Mouse (Mus musculus) stomach, postnatal 0 days (tissue): ENCODE measurements around the gene Prkar1a. TPM values are rescaled to one million over a fixed set of nuclear protein-coding genes. Genes with fewer than 3 reads are reported as not detected.
"Not testable (repeated sequence)": the region's sequence is repeated elsewhere in the genome, so short reads cannot be mapped to it uniquely, and the experiment has no call there.

ENCODE experiments used
- ATAC-seq: fragments of 200-750 bp; cut with Nextera tagmentation; 2 replicates; pipeline ENCODE4 v1.8.0; 2017; ENCODE audit not compliant: low FRiP score, low TSS enrichment
- DNase-seq: peaks from one replicate; pipeline ENCODE4 v3.0.0-alpha.2; 2016; ENCODE audit warnings: low spot score
- H3K27ac ChIP-seq: fragments of 300-500 bp; sonication (generic); replicated peaks from 2 replicates; pipeline ENCODE4 v1.5.1; 2014; ENCODE audit warnings: mild to moderate bottlenecking, control low read depth
- H3K27me3 ChIP-seq: fragments of 300-500 bp; sonication (generic); 2 replicates; pipeline ENCODE4 v1.6.1; 2014; ENCODE audit warnings: low read length; ENCODE audit not compliant: control insufficient read depth, insufficient read depth
- H3K36me3 ChIP-seq: fragments of 300-500 bp; sonication (generic); 2 replicates; pipeline ENCODE4 v1.6.1; 2014; ENCODE audit warnings: low read length, mixed read lengths; ENCODE audit not compliant: control insufficient read depth, insufficient read depth
- H3K4me1 ChIP-seq: fragments of 300-500 bp; sonication (generic); replicated peaks from 2 replicates; pipeline ENCODE4 v1.6.1; 2014; ENCODE audit warnings: antibody characterized with exemption; ENCODE audit not compliant: control insufficient read depth, insufficient read depth
- H3K4me2 ChIP-seq: fragments of 300-500 bp; sonication (generic); replicated peaks from 2 replicates; pipeline ENCODE4 v1.6.1; 2014; ENCODE audit warnings: low read depth, mild to moderate bottlenecking, control low read depth, moderate library complexity
- H3K4me3 ChIP-seq: fragments of 300-500 bp; sonication (generic); 2 replicates; pipeline ENCODE4 v1.5.1; 2014; ENCODE audit warnings: low read depth, low read length, control low read depth
- H3K9ac ChIP-seq: fragments of 300-500 bp; sonication (generic); 2 replicates; pipeline ENCODE4 v1.6.1; 2014; ENCODE audit warnings: mild to moderate bottlenecking, low read length, control low read depth, mixed read lengths
- H3K9me3 ChIP-seq: fragments of 300-500 bp; sonication (generic); 2 replicates; pipeline ENCODE4 v1.6.1; 2016; ENCODE audit warnings: low read length; ENCODE audit not compliant: control insufficient read depth
- CTCF ChIP-seq: IDR thresholded peaks from 2 replicates; pipeline ENCODE4 v1.5.1; 2016; ENCODE audit warnings: antibody characterized with exemption, low read depth, mild to moderate bottlenecking, moderate library complexity
- EP300 ChIP-seq: optimal IDR thresholded peaks from 2 replicates; pipeline ENCODE3; 2016; ENCODE audit warnings: antibody characterized with exemption
- WGBS: fragments of 180-500 bp; shearing (Covaris S2); extraction: QIAGEN DNeasy Blood & Tissue Kit; methylation state at CpG from one replicate; pipeline ENCODE4 v1.1.7; 2014; 5-methylcytosine and 5-hydroxymethylcytosine counted together
- polyA plus RNA-seq: library from polyadenylated mRNA; unstranded; fragments of >200 nt; fragmentation: Nextera tagmentation; extraction: Ambion mirVana; gene quantifications from 2 replicates; pipeline ENCODE4 v1.2.1, GENCODE M21; 2015

Prkar1a gene
- polyA plus RNA-seq, 1 experiment from 2014 or later = 177 TPM

DNA sequence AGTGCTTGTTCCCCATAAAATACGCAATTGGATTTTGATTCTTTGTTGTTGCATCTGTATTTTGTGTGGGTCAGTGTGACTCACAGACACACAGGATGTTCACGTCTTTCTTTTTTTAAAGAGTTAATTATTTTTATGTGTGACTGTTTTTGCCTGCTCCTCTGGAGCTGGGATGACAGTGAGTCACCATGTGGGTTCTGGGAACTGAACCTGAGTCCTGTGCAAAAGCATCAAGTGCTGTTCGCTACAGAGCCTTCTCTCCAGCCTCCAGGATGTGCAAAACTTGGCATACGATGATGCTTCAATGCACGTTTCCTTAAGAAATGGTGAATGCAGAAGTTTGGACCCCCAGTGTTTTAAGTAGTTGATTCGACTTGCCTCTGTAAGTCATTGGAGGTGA is 5.4 kb downstream of the Prkar1a start:
- no peak for TF ChIP-seq CTCF
- no peak for TF ChIP-seq EP300
- Histone ChIP-seq H3K4me1 (peaks cover 7% of the 10 kb centered on the region; the same call in 1 of the 2 replicates), H3K4me2 (no peak overlapping the region), H3K27me3 (no peaks in the 10 kb centered on the region), H3K9me3 (no peaks in the 10 kb centered on the region), H3K36me3 (peaks cover 14% of the 10 kb centered on the region), H3K4me3 (no peak overlapping the region), H3K27ac (no peak overlapping the region), H3K9ac (no peak overlapping the region)
- 80% methylated on average over 6 of the region's 6 CpGs for WGBS
- ATAC-seq = no peak
- DNase-seq = no peak

DNA sequence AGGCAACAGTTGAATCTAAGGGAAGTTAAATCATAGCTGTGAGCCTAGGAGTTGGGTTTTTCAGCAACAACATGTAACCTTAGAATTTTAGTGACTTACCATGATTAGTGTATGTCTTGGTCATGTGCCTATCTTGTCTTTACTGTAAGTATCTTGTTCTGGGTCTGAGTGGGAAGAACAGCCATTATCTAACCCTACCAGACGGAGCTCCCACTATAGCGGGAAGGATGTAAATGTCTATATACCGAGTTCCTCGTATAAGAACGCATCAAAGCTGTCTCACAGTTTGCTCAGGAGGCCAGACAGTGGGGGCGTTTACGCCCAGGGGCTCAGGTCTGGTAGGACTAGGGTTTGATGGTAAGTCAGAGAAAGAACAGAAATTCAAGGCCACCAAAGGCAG is 7.0 kb downstream of the Prkar1a start:
- no peak overlapping the region for H3K27ac ChIP-seq
- TF ChIP-seq CTCF = no peak
- no peak for TF ChIP-seq EP300
- H3K9me3 ChIP-seq = no peaks in the 10 kb centered on the region
- H3K27me3 ChIP-seq = no peaks in the 10 kb centered on the region
- H3K4me3 ChIP-seq = no peak overlapping the region
- no peak overlapping the region for H3K4me2 ChIP-seq
- DNase-seq (no peak), ATAC-seq (no peak)
- 84% methylated on average over 7 of the region's 7 CpGs for WGBS
- no peak overlapping the region for H3K9ac ChIP-seq
- peaks cover 7% of the 10 kb centered on the region; the same call in 1 of the 2 replicates for H3K4me1 ChIP-seq
- peaks cover 21% of the 10 kb centered on the region for H3K36me3 ChIP-seq

DNA sequence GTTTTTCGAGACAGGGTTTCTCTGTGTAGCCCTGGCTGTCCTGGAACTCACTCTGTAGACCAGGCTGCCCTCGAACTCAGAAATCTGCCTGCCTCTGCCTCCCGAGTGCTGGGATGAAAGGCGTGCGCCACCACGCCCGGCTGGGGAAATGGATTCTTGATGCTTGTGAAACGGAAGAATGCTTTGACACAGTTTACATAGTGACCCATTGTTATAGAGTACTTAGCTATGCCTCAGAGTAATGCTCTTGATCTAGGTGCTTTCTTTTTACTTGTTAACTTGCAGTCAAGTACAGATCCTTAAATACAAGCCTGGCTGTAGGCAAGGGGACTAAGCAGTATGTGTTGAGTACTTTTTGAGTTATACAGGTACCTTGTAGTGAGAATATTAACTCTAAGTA is 11.3 kb downstream of the Prkar1a start:
- H3K9ac ChIP-seq, ATAC-seq, H3K27ac ChIP-seq, H3K4me1 ChIP-seq, H3K9me3 ChIP-seq, DNase-seq, H3K4me2 ChIP-seq, H3K4me3 ChIP-seq, H3K27me3 ChIP-seq: not testable (repeated sequence)
- 84% methylated on average over 8 of the region's 8 CpGs for WGBS
- H3K36me3 ChIP-seq = peaks cover 29% of the 10 kb centered on the region

DNA sequence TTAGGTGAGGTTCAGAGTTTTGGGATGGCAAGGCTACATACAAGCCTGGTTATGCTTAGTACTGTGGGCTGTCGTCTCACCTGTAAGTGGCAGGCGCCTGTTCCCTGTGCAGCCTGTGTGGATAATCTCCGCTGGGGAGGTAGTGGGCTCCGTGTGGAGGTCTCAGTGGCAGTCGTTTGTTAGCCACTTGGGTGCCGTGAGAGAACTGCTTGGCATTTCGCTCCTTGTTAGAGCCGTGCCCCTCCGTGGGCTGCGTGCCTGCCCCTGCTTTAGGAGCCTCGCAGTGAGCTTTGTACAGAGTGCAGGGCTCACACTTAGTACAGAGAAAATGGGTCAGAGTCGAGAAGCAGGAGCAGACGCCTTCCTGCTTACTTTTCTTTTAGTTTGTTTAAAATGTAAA is 15.1 kb downstream of the Prkar1a start:
- H3K27me3 ChIP-seq = no peaks in the 10 kb centered on the region
- WGBS = 84% methylated on average over 13 of the region's 13 CpGs
- DNase-seq (no peak), ATAC-seq (no peak)
- no peaks in the 10 kb centered on the region for H3K4me1 ChIP-seq
- H3K4me3 ChIP-seq = no peak overlapping the region
- H3K4me2 ChIP-seq = no peak overlapping the region
- H3K9ac ChIP-seq = no peak overlapping the region
- H3K9me3 ChIP-seq = no peaks in the 10 kb centered on the region
- no peak overlapping the region for H3K27ac ChIP-seq
- H3K36me3 ChIP-seq = peaks cover 49% of the 10 kb centered on the region
- TF ChIP-seq EP300 (no peak), CTCF (no peak)

DNA sequence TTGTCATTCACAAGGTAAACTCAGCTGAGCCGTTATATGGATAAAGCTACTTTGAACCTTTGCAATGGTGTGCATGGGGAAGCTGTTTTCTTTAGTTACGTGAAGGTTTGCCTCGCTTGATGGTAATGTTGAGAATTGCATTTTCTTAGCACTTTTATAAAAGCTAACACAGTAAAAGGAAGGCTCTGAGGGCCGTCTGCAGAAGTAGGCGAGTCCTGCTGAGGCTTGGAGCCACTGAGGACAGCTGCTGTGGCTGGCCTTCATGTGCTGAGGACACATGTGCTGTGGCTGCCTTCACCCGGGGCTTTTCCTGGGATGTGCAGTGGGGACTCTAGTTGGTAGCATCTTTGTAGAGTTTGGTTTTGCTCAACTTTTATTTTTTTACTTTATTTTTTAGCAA is 16.2 kb downstream of the Prkar1a start:
- ATAC-seq (no peak), DNase-seq (no peak)
- TF ChIP-seq CTCF = no peak
- 79% methylated on average over 6 of the region's 6 CpGs for WGBS
- Histone ChIP-seq H3K27me3 (no peaks in the 10 kb centered on the region), H3K36me3 (peaks cover 50% of the 10 kb centered on the region), H3K9me3 (no peaks in the 10 kb centered on the region), H3K4me2 (no peak overlapping the region), H3K9ac (no peak overlapping the region), H3K4me3 (no peak overlapping the region), H3K27ac (no peak overlapping the region), H3K4me1 (no peaks in the 10 kb centered on the region)

DNA sequence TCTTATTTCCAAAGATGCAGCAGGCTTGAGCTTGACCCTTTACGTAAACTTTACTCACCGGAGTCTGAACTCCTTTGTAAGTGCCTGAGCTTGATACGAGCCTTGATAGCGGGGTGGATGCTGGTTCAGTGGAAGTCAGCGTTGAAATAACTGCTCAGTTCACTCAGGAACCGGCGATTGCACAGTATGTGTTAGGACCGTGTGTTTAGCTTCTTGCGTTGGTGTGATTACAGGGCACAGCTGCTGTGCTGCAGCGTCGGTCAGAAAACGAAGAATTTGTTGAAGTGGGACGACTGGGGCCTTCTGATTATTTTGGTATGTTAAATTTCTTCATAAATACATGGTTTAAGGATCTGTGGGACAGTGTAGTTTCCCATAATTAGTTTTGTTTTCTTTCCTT is 17.2 kb downstream of the Prkar1a start:
- WGBS = 86% methylated on average over 13 of the region's 13 CpGs
- ATAC-seq (no peak), DNase-seq (no peak)
- H3K27me3 ChIP-seq = no peaks in the 10 kb centered on the region
- H3K27ac ChIP-seq = no peak overlapping the region
- H3K9me3 ChIP-seq = no peaks in the 10 kb centered on the region
- no peak overlapping the region for H3K4me2 ChIP-seq
- TF ChIP-seq EP300 = no peak
- TF ChIP-seq CTCF = no peak
- no peak overlapping the region for H3K9ac ChIP-seq
- H3K36me3 ChIP-seq = peaks cover 42% of the 10 kb centered on the region
- no peaks in the 10 kb centered on the region for H3K4me1 ChIP-seq
- H3K4me3 ChIP-seq = no peak overlapping the region
